Mouse (Mus musculus) cerebellum, adult 2 months (tissue): Measurements from ENCODE around the gene Ift172.

Source experiments
- CTCF ChIP-seq: fragments of 200-500 bp; IDR thresholded peaks from 2 replicates; pipeline ENCODE4 v1.5.1; 2011; ENCODE audit warnings: low read depth, mild to moderate bottlenecking, control low read depth, low read length, moderate library complexity, borderline replicate concordance; ENCODE audit not compliant: insufficient read depth
- POLR2A ChIP-seq: fragments of 200-500 bp; IDR thresholded peaks from 2 replicates; pipeline ENCODE4 v1.6.1; 2011; ENCODE audit warnings: low read length, control low read depth, borderline replicate concordance; ENCODE audit not compliant: insufficient read depth

DNA sequence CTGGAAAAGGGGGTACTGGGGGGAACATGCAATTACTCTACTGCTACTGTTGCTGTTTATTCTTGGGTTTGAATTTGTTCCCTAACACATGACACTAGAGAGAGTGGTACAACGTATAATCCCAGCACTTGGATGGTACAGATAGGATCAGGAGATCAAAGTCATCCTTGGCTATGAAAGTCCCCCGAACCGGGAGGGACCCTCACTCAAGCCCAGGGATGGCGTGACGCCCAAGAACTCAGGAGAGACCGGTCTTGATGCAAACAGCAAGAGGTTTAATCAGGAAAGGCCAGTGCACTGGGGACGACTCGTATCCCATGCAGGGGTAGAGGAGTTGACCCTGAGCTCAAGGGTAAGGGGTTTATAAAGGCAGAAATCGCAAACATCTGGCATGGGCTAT is 68.2 kb downstream of the Ift172 start:
- TF ChIP-seq CTCF (no peak), POLR2A (no peak)
